Mouse (Mus musculus): Measurements from ENCODE around the gene Sympk. TPM values are rescaled to one million over a fixed set of nuclear protein-coding genes. Genes with fewer than 3 reads are reported as not detected.

Sympk gene
- total and polyA plus RNA-seq, 2 experiments from 2014 or later, result 16.7 to 68.8 TPM

- Histone ChIP-seq H3K27me3 (ENCODE audit: control insufficient read depth, insufficient read depth, low read length) (peaks cover 21% of the 10 kb centered on the region), H3K4me1 (ENCODE audit: control insufficient read depth, insufficient read depth) (0 out of 2 replicates have a peak, but pooled peaks cover 6% of the 10 kb centered on the region), H3K36me3 (replicated peaks; ENCODE audit: control insufficient read depth, insufficient read depth, low read length) (no peaks in the 10 kb centered on the region), H3K27ac (ENCODE audit: low read depth) (no peak overlapping the region), H3K4me2 (ENCODE audit: low read depth, low read length) (no peak overlapping the region), H3K9me3 (replicated peaks; ENCODE audit: control insufficient read depth, low read length) (no peaks in the 10 kb centered on the region), H3K4me3 (ENCODE audit: low read depth, low read length) (no peak overlapping the region), H3K9ac (replicated peaks; ENCODE audit: low read depth, low read length) (no peak overlapping the region)
- WGBS, result 85% methylated on average over 4 of the region's 4 CpGs
- ATAC-seq (ENCODE audit: insufficient read depth, low read depth) (no peak), DNase-seq (ENCODE audit: low spot score) (no peak)
- TF ChIP-seq CTCF (IDR thresholded peaks at IDR 0.05; ENCODE audit: low read depth) (no peak), EP300 (IDR thresholded peaks at IDR 0.05; ENCODE audit: low read depth) (no peak)
Measured at GRCm38 (mm10) chr7:19016042-19016441, 8.1 kb upstream of the Sympk start.

- H3K27ac ChIP-seq (ENCODE audit: low read depth), result no peak overlapping the region
- no peaks in the 10 kb centered on the region for H3K36me3 ChIP-seq (replicated peaks; ENCODE audit: control insufficient read depth, insufficient read depth, low read length)
- ATAC-seq (ENCODE audit: insufficient read depth, low read depth), result no peak
- no peak overlapping the region for H3K4me2 ChIP-seq (ENCODE audit: low read depth, low read length)
- WGBS, result 88% methylated on average over 7 of the region's 7 CpGs
- no peaks in the 10 kb centered on the region for H3K9me3 ChIP-seq (replicated peaks; ENCODE audit: control insufficient read depth, low read length)
- TF ChIP-seq EP300 (IDR thresholded peaks at IDR 0.05; ENCODE audit: low read depth) (no peak), CTCF (IDR thresholded peaks at IDR 0.05; ENCODE audit: low read depth) (no peak)
- peaks cover 39% of the 10 kb centered on the region for H3K27me3 ChIP-seq (ENCODE audit: control insufficient read depth, insufficient read depth, low read length)
- no peaks in the 10 kb centered on the region for H3K4me1 ChIP-seq (ENCODE audit: control insufficient read depth, insufficient read depth)
- H3K9ac ChIP-seq (replicated peaks; ENCODE audit: low read depth, low read length), result no peak overlapping the region
- DNase-seq (ENCODE audit: low spot score), result no peak
- H3K4me3 ChIP-seq (ENCODE audit: low read depth, low read length), result no peak overlapping the region
Measured at GRCm38 (mm10) chr7:19017909-19018308, 6.3 kb upstream of the Sympk start.

- Histone ChIP-seq H3K9ac (replicated peaks; ENCODE audit: low read depth, low read length) (no peak overlapping the region), H3K27ac (ENCODE audit: low read depth) (no peak overlapping the region), H3K4me1 (ENCODE audit: control insufficient read depth, insufficient read depth) (peaks cover 12% of the 10 kb centered on the region; the same call in 1 of the 2 replicates), H3K4me2 (ENCODE audit: low read depth, low read length) (no peak overlapping the region), H3K9me3 (replicated peaks; ENCODE audit: control insufficient read depth, low read length) (no peaks in the 10 kb centered on the region), H3K27me3 (ENCODE audit: control insufficient read depth, insufficient read depth, low read length) (peaks cover 47% of the 10 kb centered on the region), H3K36me3 (replicated peaks; ENCODE audit: control insufficient read depth, insufficient read depth, low read length) (no peaks in the 10 kb centered on the region), H3K4me3 (ENCODE audit: low read depth, low read length) (no peak overlapping the region)
- TF ChIP-seq EP300 (IDR thresholded peaks at IDR 0.05; ENCODE audit: low read depth) (no peak), CTCF (IDR thresholded peaks at IDR 0.05; ENCODE audit: low read depth) (no peak)
- WGBS, result 9% methylated on average over 8 of the region's 8 CpGs
- DNase-seq (ENCODE audit: low spot score), result no peak
- ATAC-seq (ENCODE audit: insufficient read depth, low read depth), result no peak
Measured at GRCm38 (mm10) chr7:19021048-19021447, 3.1 kb upstream of the Sympk start.

GRCm38 (mm10) chr7:19022189-19022958 lies 1.8 kb upstream of the Sympk start:
- H3K27ac ChIP-seq (ENCODE audit: low read depth), result no peak overlapping the region
- H3K4me1 ChIP-seq (ENCODE audit: control insufficient read depth, insufficient read depth), result peaks cover 12% of the 10 kb centered on the region; the same call in 1 of the 2 replicates
- H3K4me2 ChIP-seq (ENCODE audit: low read depth, low read length), result no peak overlapping the region
- DNase-seq (ENCODE audit: low spot score) (no peak), ATAC-seq (ENCODE audit: insufficient read depth, low read depth) (no peak)
- no peak overlapping the region for H3K9ac ChIP-seq (replicated peaks; ENCODE audit: low read depth, low read length)
- peaks cover 47% of the 10 kb centered on the region for H3K27me3 ChIP-seq (ENCODE audit: control insufficient read depth, insufficient read depth, low read length)
- WGBS, result 48% methylated on average over 18 of the region's 18 CpGs
- TF ChIP-seq CTCF (IDR thresholded peaks at IDR 0.05; ENCODE audit: low read depth) (no peak), EP300 (IDR thresholded peaks at IDR 0.05; ENCODE audit: low read depth) (no peak)
- H3K4me3 ChIP-seq (ENCODE audit: low read depth, low read length), result no peak overlapping the region
- H3K36me3 ChIP-seq (replicated peaks; ENCODE audit: control insufficient read depth, insufficient read depth, low read length), result no peaks in the 10 kb centered on the region
- no peaks in the 10 kb centered on the region for H3K9me3 ChIP-seq (replicated peaks; ENCODE audit: control insufficient read depth, low read length)

GRCm38 (mm10) chr7:19023357-19023814 lies 791 bp upstream of the Sympk start, which contains the start of gene Foxa3:
TSS of gene Foxa3 (minus strand) at chr7:19023538.
- H3K36me3 ChIP-seq (replicated peaks; ENCODE audit: control insufficient read depth, insufficient read depth, low read length), result no peaks in the 10 kb centered on the region
- DNase-seq (ENCODE audit: low spot score) (no peak), ATAC-seq (ENCODE audit: insufficient read depth, low read depth) (0 out of 2 replicates have a peak, but pooled peaks have one; percentile 18)
- peak within 1 kb of the TSS; percentile 88 for H3K4me3 ChIP-seq (ENCODE audit: low read depth, low read length)
- H3K9me3 ChIP-seq (replicated peaks; ENCODE audit: control insufficient read depth, low read length), result no peaks in the 10 kb centered on the region
- H3K27ac ChIP-seq (ENCODE audit: low read depth), result peak within 1 kb of the TSS; percentile 36
- H3K4me2 ChIP-seq (ENCODE audit: low read depth, low read length), result peak within 1 kb of the TSS; percentile 92
- WGBS, result 2% methylated on average over 28 of the region's 30 CpGs
- H3K9ac ChIP-seq (replicated peaks; ENCODE audit: low read depth, low read length), result peak within 1 kb of the TSS; percentile 88
- TF ChIP-seq EP300 (IDR thresholded peaks at IDR 0.05; ENCODE audit: low read depth) (no peak), CTCF (IDR thresholded peaks at IDR 0.05; ENCODE audit: low read depth) (peak; percentile 27)
- H3K4me1 ChIP-seq (ENCODE audit: control insufficient read depth, insufficient read depth), result peaks cover 12% of the 10 kb centered on the region; the same call in 1 of the 2 replicates
- peaks cover 45% of the 10 kb centered on the region for H3K27me3 ChIP-seq (ENCODE audit: control insufficient read depth, insufficient read depth, low read length)

Data from heart, postnatal 0 days (tissue).